Mouse (Mus musculus): Measurements from ENCODE around the gene Ankrd6. TPM values are rescaled to one million over a fixed set of nuclear protein-coding genes. Genes with fewer than 3 reads are reported as not detected.
"Not testable (repeated sequence)": the region's sequence is repeated elsewhere in the genome, so short reads cannot be mapped to it uniquely, and the experiment has no call there.

The Ankrd6 gene
- total RNA-seq (2014; fragmentation: Nextera tagmentation) (4.2 and 9.0 TPM in 2 replicates), total RNA-seq (2017) (1.3 and 3.1 TPM in 2 replicates)

DNA sequence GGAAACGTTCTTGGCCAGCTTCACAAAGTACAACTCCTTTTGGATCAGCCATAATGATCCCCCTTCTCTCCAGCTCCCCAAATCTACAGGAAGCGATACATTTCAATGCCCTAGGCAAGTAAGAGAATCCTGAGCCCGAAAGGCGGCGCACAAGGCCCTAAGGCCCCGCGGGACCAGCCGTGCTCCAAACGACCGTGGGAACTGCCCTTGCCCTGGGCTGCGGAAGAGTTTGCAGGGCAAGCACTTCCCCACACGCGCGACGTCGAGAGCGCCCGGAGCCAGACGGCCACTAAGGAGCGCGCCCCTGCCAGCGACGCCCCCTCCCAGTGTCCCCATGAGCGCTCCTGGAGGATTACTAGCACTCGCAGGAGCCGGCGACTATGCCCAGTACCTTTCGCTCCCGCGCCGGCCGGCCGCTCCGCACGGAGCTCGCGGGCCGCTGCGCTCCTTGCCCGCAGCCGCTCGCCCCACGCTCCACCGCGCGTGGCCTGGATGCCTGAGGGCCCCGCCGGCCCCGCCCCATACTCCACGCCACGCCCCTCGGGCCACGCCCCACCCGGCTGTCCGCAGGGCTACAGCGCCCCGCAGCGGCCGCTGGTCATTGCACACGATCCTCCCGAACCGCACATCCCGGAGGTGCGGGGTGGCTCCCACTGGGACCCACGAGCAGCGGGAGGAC, at the start of gene Ankrd6:
Gene Ankrd6, minus strand, starts transcription at position 486 of the 679 bp plus-strand sequence.
- ATAC-seq (replicated peaks; ENCODE audit: low FRiP score, low TSS enrichment, poor library complexity, severe bottlenecking), result peak; percentile 88

- ATAC-seq (replicated peaks; ENCODE audit: low FRiP score, low TSS enrichment, poor library complexity, severe bottlenecking), result no peak
Observed at GRCm38 (mm10) chr4:32998996-32999395, 48.4 kb upstream of the Ankrd6 start.

DNA sequence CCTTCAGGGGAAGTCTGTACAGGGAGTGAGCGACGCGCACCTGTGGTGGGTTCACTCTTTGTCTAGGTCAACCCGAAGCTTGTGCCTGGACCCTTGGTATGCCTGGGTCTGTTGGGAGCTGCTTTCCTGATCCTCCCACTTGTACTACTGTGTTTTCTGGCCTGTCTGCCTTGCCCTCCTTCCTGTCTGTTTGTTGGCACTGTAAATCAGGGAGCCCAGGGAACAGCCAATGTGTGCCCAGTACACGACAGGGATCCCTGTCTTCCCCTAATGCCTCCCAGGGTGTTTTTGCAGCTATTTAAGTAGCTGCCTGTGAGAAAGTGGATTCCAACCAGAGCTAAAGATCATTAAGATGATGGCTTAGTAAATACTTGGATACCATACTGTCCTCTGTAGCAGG, 46.9 kb upstream of the Ankrd6 start:
- ATAC-seq (replicated peaks; ENCODE audit: low FRiP score, low TSS enrichment, poor library complexity, severe bottlenecking), result no peak

- no peak for ATAC-seq (replicated peaks; ENCODE audit: low FRiP score, low TSS enrichment, poor library complexity, severe bottlenecking)
Observed at GRCm38 (mm10) chr4:32996083-32996482, 45.4 kb upstream of the Ankrd6 start.

- ATAC-seq (replicated peaks; ENCODE audit: low FRiP score, low TSS enrichment, poor library complexity, severe bottlenecking), result no peak
Observed at GRCm38 (mm10) chr4:32994168-32994567, 43.5 kb upstream of the Ankrd6 start.

DNA sequence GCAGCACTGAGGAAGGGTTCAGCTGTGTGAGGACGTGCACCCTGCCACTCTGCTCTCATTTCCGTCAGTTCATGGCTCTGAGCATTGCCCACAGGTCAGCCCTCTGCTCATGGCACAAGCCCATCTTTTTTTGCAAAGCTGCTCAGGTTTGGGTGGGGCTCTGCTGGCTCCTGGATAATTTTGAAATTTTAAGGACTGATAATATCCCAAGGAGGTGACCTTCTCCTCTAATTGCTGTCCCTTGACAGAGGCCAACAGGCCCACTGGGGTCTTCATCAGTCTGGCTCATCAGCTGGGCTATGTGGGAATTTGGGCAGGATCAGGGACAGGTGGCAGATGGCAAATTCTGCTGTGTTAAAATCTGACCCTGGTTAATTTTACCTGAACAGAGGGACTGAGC, 38.7 kb upstream of the Ankrd6 start:
- no peak for ATAC-seq (replicated peaks; ENCODE audit: low FRiP score, low TSS enrichment, poor library complexity, severe bottlenecking)

DNA sequence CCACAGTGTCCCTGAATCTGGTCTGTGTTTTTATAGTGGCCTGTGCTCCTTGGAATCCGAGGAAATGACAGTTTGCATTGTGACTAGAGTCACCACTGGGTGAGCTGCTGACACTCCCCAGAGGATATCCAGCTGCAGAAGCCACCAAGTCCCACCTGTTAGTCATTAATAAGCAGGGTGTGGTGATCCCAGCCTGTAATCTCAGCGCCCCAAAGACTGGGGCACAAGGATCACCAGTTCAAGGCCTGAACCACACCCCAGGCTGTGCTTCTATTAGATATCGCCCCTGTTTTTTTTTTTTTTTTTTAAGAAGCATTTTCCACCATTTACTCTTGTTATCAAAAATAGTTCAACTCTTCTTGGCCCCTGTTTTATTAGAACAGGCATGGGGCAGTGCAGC, 36.4 kb upstream of the Ankrd6 start:
- peak; percentile 97 for ATAC-seq (replicated peaks; ENCODE audit: low FRiP score, low TSS enrichment, poor library complexity, severe bottlenecking)

DNA sequence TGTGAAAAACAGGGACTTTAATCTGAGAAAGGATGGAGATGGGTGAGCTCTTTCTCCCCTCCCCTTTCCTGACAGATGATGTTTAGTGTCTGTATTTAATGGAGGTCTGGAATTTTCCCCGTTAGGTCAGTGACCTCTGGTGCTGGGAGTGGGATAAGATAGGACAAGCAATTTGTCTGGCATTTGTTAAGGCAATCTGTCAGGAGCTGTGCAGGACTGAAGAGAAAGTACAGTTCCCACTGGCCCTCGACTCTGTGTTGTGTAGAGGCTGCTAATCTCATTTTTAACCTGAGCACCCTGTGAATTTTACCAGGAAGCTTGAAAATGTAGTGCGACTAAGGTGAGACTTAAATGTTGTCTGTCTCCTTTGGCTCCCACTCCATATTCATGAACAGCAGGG, 35.0 kb upstream of the Ankrd6 start:
- no peak for ATAC-seq (replicated peaks; ENCODE audit: low FRiP score, low TSS enrichment, poor library complexity, severe bottlenecking)

DNA sequence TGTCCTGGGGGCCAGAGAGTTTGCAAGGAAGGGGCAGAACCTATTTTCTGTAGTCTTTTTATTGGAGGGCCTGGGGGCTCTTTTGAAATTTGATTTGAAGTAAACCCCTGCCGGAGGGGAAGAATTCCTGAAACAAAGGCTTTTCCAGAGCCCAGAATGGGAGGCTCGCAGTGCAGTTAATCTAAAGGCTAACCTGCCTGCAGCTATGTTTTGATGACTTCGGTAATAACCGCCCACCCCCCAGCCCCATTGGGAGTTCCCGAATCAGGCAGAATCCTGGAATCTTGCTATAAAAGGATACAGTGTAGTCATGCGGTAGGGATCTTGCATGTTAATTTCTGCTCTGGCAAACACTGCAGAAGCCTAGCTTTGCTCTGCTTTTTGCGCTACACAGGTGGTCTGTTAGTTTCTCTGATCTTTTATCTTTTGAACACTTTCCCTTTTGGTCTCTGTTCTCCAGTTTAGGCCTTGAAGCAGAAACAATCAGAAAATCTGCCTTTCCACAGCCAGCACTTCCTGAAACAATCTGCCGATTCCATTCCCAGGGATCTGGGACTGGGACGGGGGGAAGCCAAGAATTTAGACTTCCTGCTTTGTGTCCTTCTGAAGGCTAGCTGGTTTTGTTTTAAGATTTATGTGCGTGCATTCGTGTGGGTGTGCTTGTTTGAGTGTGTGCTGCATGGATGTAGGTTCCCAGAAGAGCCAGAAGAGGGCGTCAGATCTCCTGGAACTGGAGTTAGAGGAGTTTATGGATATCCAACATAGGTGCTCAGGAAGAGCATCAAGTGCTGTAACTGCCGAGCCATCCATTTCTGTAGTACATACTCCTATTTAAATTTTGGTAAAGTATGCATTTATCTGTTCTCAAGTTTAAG, 34.4 kb upstream of the Ankrd6 start:
- no peak for ATAC-seq (replicated peaks; ENCODE audit: low FRiP score, low TSS enrichment, poor library complexity, severe bottlenecking)

GRCm38 (mm10) chr4:32984242-32984641, 33.6 kb upstream of the Ankrd6 start:
- ATAC-seq (replicated peaks; ENCODE audit: low FRiP score, low TSS enrichment, poor library complexity, severe bottlenecking), result no peak

GRCm38 (mm10) chr4:32983176-32984155, 32.8 kb upstream of the Ankrd6 start:
- ATAC-seq (replicated peaks; ENCODE audit: low FRiP score, low TSS enrichment, poor library complexity, severe bottlenecking), result no peak

- ATAC-seq (replicated peaks; ENCODE audit: low FRiP score, low TSS enrichment, poor library complexity, severe bottlenecking), result no peak
Observed at GRCm38 (mm10) chr4:32982716-32983175, 32.1 kb upstream of the Ankrd6 start, which contains the start of gene Rragd. Gene Rragd, plus strand, starts transcription at chr4:32983037.

- no peak for ATAC-seq (replicated peaks; ENCODE audit: low FRiP score, low TSS enrichment, poor library complexity, severe bottlenecking)
Observed at GRCm38 (mm10) chr4:32982041-32982715, 31.5 kb upstream of the Ankrd6 start.

DNA sequence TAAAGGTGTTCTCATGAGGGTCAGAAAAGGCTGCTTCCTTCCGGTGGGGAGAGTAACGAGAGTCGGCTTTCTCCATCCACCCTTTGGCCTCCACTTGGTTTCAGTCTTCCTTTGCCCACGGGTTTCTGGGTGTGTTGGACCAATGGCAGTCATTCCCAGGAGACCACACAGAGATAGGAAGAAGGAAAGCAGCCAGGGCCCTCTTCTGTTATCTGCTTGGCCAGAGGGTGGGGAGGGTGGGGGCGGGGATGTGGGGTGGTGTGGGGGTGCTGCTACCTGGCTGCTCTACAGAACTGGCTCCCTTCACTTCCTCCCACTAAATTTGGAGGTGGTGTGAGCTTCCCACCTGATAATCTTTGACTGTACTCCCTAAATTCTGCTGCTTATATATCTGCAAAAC, 31.0 kb upstream of the Ankrd6 start:
- ATAC-seq (replicated peaks; ENCODE audit: low FRiP score, low TSS enrichment, poor library complexity, severe bottlenecking), result no peak

DNA sequence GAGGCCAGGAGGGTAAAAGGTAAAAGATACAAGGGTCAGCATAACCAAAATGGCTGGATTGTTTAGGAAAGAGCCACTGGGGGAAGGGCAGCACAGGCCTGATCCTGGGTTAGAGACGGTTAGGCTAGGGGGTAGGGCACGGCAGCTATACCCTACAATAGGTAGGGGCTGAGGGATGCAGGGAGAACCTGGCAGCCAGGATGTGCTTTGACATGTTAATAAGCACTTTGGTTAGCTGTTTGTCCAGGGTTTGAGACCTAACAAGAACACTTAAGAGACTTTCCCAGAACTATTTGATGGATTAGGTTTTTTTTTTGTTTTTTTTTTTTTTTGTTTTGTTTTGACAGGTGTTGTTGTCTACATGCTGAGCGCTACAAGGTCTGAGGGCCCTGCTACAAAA, 29.4 kb upstream of the Ankrd6 start:
- ATAC-seq (replicated peaks; ENCODE audit: low FRiP score, low TSS enrichment, poor library complexity, severe bottlenecking), result no peak

DNA sequence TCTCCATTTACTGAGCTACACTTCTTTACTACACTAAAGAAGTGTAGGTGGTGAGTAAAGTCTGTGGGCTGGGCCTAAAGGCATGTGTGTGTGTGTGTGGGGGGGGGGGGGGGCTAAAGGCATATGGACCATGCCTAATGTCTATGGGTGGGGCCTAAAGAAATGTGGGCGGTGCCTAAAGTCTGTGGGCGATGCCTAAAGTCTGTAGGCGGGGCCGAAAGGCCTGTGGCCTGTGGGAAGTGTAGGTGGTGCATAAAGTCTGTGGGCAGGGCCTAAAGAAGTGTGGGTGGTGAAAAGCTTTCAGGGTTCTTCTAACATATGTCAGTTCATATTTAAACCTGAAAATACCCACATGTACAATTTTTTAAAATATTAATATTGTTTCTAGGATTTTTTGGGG, 26.7 kb upstream of the Ankrd6 start:
- ATAC-seq (replicated peaks; ENCODE audit: low FRiP score, low TSS enrichment, poor library complexity, severe bottlenecking), result no peak

GRCm38 (mm10) chr4:32964619-32965018, 14.0 kb upstream of the Ankrd6 start:
- not testable (repeated sequence) for ATAC-seq (replicated peaks; ENCODE audit: low FRiP score, low TSS enrichment, poor library complexity, severe bottlenecking)

DNA sequence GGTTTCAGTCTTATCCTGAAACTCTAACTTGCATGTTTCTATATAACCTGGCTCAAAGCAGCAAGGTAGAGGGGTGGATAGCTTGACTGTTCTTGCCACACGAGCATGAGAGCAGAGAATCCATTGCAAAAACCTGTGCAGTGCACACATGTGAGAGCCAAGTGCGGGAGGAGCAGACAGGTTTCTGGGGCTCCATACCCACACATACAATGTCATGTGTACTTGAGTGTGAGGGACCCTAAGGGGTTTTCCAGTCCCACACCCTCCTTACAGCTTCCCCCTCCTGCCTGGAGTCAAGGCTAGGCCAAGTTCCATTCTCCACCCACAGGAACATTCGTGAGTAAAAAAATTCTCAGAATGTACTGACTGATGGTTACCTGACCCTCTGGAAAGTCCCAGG, 10.8 kb upstream of the Ankrd6 start:
- no peak for ATAC-seq (replicated peaks; ENCODE audit: low FRiP score, low TSS enrichment, poor library complexity, severe bottlenecking)

DNA sequence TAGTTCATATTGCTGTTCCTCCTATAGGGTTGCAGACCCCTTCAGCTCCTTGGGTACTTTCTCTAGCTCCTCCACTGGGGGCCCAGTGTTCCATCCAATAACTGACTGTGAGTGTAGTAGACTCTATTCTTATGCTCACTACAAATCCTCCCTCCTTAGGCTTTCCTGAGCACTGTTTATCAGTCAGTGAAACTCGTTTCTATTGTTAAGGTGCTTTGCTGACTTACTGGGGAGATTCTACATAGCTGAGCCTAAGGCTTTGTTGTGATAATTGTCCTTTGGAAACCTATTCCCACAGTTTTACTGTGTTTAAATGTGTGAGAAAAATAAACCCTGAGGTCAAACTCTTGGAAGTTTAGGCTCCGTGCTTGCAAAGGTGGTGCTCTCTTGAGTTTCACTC, 5.8 kb upstream of the Ankrd6 start:
- no peak for ATAC-seq (replicated peaks; ENCODE audit: low FRiP score, low TSS enrichment, poor library complexity, severe bottlenecking)
